In genomic region chr11:66813731-66814130, GRCm38 (mm10) we compare ENCODE assay signal across 12 mouse cellular contexts.
"Had no signal": no experiment of that assay in that cellular context is flagged by ENCODE, and none has a peak within 500 bp of the region (broad histone marks: within the 10 kb centered on the region; RNA-seq: fewer than 3 reads in every experiment).

No protein-coding gene starts in this region.

- H3K4me1 ChIP-seq: kidney, embryonic 15.5 days; limb, embryonic 15.5 days; liver, embryonic 13.5 days; neural tube, embryonic 12.5 days had no signal

- H3K4me2 ChIP-seq: kidney, embryonic 15.5 days; limb, embryonic 15.5 days; liver, embryonic 13.5 days; neural tube, embryonic 12.5 days had no signal

- H3K4me3 ChIP-seq: kidney, embryonic 15.5 days; limb, embryonic 15.5 days; liver, embryonic 13.5 days; neural tube, embryonic 12.5 days had no signal

- DNase-seq: kidney, adult 11 months; kidney, postnatal 36 days; layer of hippocampus, adult 9-11 months; layer of hippocampus, postnatal 36 days; liver, embryonic 13.5 days; liver, postnatal 0 days; thymus, adult 18-20 months; thymus, postnatal 14 days had no signal

- H3K27me3 ChIP-seq: kidney, embryonic 15.5 days; limb, embryonic 15.5 days; liver, embryonic 13.5 days; neural tube, embryonic 12.5 days had no signal

- H3K9ac ChIP-seq: kidney, embryonic 15.5 days; limb, embryonic 15.5 days; liver, embryonic 13.5 days; liver, postnatal 0 days; neural tube, embryonic 12.5 days had no signal

- H3K27ac ChIP-seq: kidney, embryonic 15.5 days; limb, embryonic 15.5 days; liver, embryonic 13.5 days; neural tube, embryonic 12.5 days; stomach, postnatal 0 days had no signal

- H3K9me3 ChIP-seq: kidney, embryonic 15.5 days; limb, embryonic 15.5 days; liver, embryonic 13.5 days; neural tube, embryonic 12.5 days had no signal

- H3K36me3 ChIP-seq: kidney, embryonic 15.5 days; limb, embryonic 15.5 days; liver, embryonic 13.5 days; neural tube, embryonic 12.5 days had no signal

- ATAC-seq: liver, postnatal 0 days had no signal
